Mouse (Mus musculus) C2C12 (cell line): ENCODE measurements around the gene 1700021F05Rik. TPM values are rescaled to one million over a fixed set of nuclear protein-coding genes. Genes with fewer than 3 reads are reported as not detected.

ENCODE experiments used
- H3K27me3 ChIP-seq: one replicate; pipeline ENCODE4 v1.6.1; 2011; ENCODE audit not compliant: control insufficient read depth, insufficient read depth, insufficient read length
- H3K36me3 ChIP-seq: one replicate; pipeline ENCODE4 v1.6.1; 2011; ENCODE audit not compliant: control insufficient read depth, insufficient read depth
- H3K4me3 ChIP-seq: one replicate; pipeline ENCODE4 v1.5.1; 2011; ENCODE audit warnings: mild to moderate bottlenecking, control low read depth; ENCODE audit not compliant: poor library complexity, insufficient read depth, severe bottlenecking
- H3K79me2 ChIP-seq: one replicate; pipeline ENCODE4 v1.6.1; 2011; ENCODE audit not compliant: control insufficient read depth, insufficient read depth
- H3K79me3 ChIP-seq: one replicate; pipeline ENCODE4 v1.6.1; 2011; ENCODE audit warnings: low read depth, control low read depth
- H3ac ChIP-seq: one replicate; pipeline ENCODE3; 2011; ENCODE audit warnings: low read depth; ENCODE audit not compliant: control insufficient read depth, insufficient read length
- CEBPB ChIP-seq: IDR thresholded peaks from one replicate; pipeline ENCODE4 v1.6.1; 2011; ENCODE audit warnings: low read depth, mild to moderate bottlenecking, control low read depth, moderate library complexity
- CTCF ChIP-seq: IDR thresholded peaks from one replicate; pipeline ENCODE4 v1.5.1; 2011; ENCODE audit not compliant: control insufficient read depth, insufficient read depth, insufficient read length
- FOSL1 ChIP-seq: IDR thresholded peaks from one replicate; pipeline ENCODE4 v1.8.0; 2011; ENCODE audit warnings: mild to moderate bottlenecking, low read length; ENCODE audit not compliant: poor library complexity, insufficient read depth, severe bottlenecking
- MAX ChIP-seq: IDR thresholded peaks from one replicate; pipeline ENCODE4 v1.6.1; 2011; ENCODE audit warnings: mild to moderate bottlenecking, control low read depth
- MYOD1 ChIP-seq: IDR thresholded peaks from one replicate; pipeline ENCODE4 v1.6.1; 2011; ENCODE audit warnings: low read depth; ENCODE audit not compliant: control insufficient read depth, insufficient read length
- MYOG ChIP-seq: IDR thresholded peaks from one replicate; pipeline ENCODE4 v1.6.1; 2011; ENCODE audit not compliant: control insufficient read depth, insufficient read length; ENCODE audit errors: extremely low read depth
- USF1 ChIP-seq: IDR thresholded peaks from one replicate; pipeline ENCODE4 v1.6.1; 2011; ENCODE audit warnings: low read depth, mild to moderate bottlenecking, control low read depth, moderate library complexity
- polyA plus RNA-seq: library from polyadenylated mRNA; unstranded; fragments of >200 nt; fragmentation: generic; extraction: Trizol; gene quantifications from one replicate; pipeline ENCODE4 v1.2.1, GENCODE M21; 2012; ENCODE audit warnings: missing spikeins

Gene 1700021F05Rik
- polyA plus RNA-seq, 1 experiment, result 28.2 TPM

- Histone ChIP-seq H3K4me3 (peak overlapping the region; percentile 45), H3K79me2 (peaks cover 33% of the 10 kb centered on the region), H3K27me3 (no peaks in the 10 kb centered on the region), H3ac (peak overlapping the region; percentile 83), H3K36me3 (peaks cover 14% of the 10 kb centered on the region), H3K79me3 (peaks cover 12% of the 10 kb centered on the region)
- TF ChIP-seq MYOD1 (no peak), FOSL1 (no peak), MYOG (no peak), CTCF (no peak), MAX (no peak), CEBPB (no peak), USF1 (no peak)
Observed at GRCm38 (mm10) chr10:43579381-43580261, 38.8 kb upstream of the 1700021F05Rik start.

GRCm38 (mm10) chr10:43578754-43579380 is 38.1 kb upstream of the 1700021F05Rik start:
- Histone ChIP-seq H3K36me3 (peaks cover 14% of the 10 kb centered on the region), H3K4me3 (peak overlapping the region; percentile 45), H3K79me2 (peaks cover 33% of the 10 kb centered on the region), H3K27me3 (no peaks in the 10 kb centered on the region), H3ac (peak overlapping the region; percentile 84), H3K79me3 (peaks cover 12% of the 10 kb centered on the region)
- TF ChIP-seq MYOG (no peak), USF1 (no peak), CEBPB (no peak), CTCF (no peak), MYOD1 (no peak), FOSL1 (no peak), MAX (no peak)

- Histone ChIP-seq H3K27me3 (no peaks in the 10 kb centered on the region), H3K79me2 (peaks cover 33% of the 10 kb centered on the region), H3K36me3 (peaks cover 12% of the 10 kb centered on the region), H3K79me3 (peaks cover 12% of the 10 kb centered on the region), H3ac (peak overlapping the region; percentile 84), H3K4me3 (peak overlapping the region; percentile 45)
- no peak for TF ChIP-seq MYOG
- TF ChIP-seq FOSL1, result no peak
- TF ChIP-seq CTCF, result no peak
Observed at GRCm38 (mm10) chr10:43578366-43578753, 37.6 kb upstream of the 1700021F05Rik start.

GRCm38 (mm10) chr10:43577997-43578331 is 37.2 kb upstream of the 1700021F05Rik start, which contains the start of gene Cd24a:
TSS of gene Cd24a (plus strand) at chr10:43578284.
- Histone ChIP-seq H3K27me3 (no peaks in the 10 kb centered on the region), H3K36me3 (peaks cover 8% of the 10 kb centered on the region), H3K79me3 (peaks cover 12% of the 10 kb centered on the region), H3K79me2 (peaks cover 33% of the 10 kb centered on the region), H3ac (peak within 1 kb of the TSS; percentile 84), H3K4me3 (peak within 1 kb of the TSS; percentile 45)
- TF ChIP-seq USF1 (no peak), MYOG (no peak), MYOD1 (no peak), MAX (no peak), FOSL1 (no peak), CEBPB (no peak), CTCF (no peak)

- Histone ChIP-seq H3K27me3 (no peaks in the 10 kb centered on the region), H3K4me3 (no peak overlapping the region), H3K79me2 (peaks cover 32% of the 10 kb centered on the region), H3K79me3 (peaks cover 12% of the 10 kb centered on the region), H3K36me3 (peaks cover 3% of the 10 kb centered on the region), H3ac (no peak overlapping the region)
- no peak for TF ChIP-seq CTCF
- no peak for TF ChIP-seq FOSL1
- TF ChIP-seq USF1, result no peak
- no peak for TF ChIP-seq MAX
- TF ChIP-seq CEBPB, result no peak
- TF ChIP-seq MYOG, result no peak
- TF ChIP-seq MYOD1, result no peak
Observed at GRCm38 (mm10) chr10:43577299-43577996, 36.7 kb upstream of the 1700021F05Rik start.
